Mouse (Mus musculus) midbrain, embryonic 12.5 days (tissue): Measurements from ENCODE around the gene Dock4. TPM values are rescaled to one million over a fixed set of nuclear protein-coding genes. Genes with fewer than 3 reads are reported as not detected.
"Not testable (repeated sequence)": the region's sequence is repeated elsewhere in the genome, so short reads cannot be mapped to it uniquely, and the experiment has no call there.

Source experiments
- ATAC-seq: fragments of 200-750 bp; cut with Nextera tagmentation; 2 replicates; pipeline ENCODE4 v1.8.0; 2017; ENCODE audit warnings: low read depth, moderate TSS enrichment, moderate library complexity; ENCODE audit not compliant: low FRiP score
- H3K27ac ChIP-seq: fragments of 300-500 bp; sonication (generic); replicated peaks from 2 replicates; pipeline ENCODE4 v1.5.1; 2016; ENCODE audit warnings: mild to moderate bottlenecking
- H3K27me3 ChIP-seq: fragments of 300-500 bp; sonication (generic); 2 replicates; pipeline ENCODE4 v1.6.1; 2016; ENCODE audit warnings: mild to moderate bottlenecking
- H3K36me3 ChIP-seq: fragments of 300-500 bp; sonication (generic); 2 replicates; pipeline ENCODE4 v1.6.1; 2016
- H3K4me1 ChIP-seq: fragments of 300-500 bp; sonication (generic); 2 replicates; pipeline ENCODE4 v1.6.1; 2016
- H3K4me2 ChIP-seq: fragments of 300-500 bp; sonication (generic); replicated peaks from 2 replicates; pipeline ENCODE4 v1.6.1; 2016; ENCODE audit warnings: mild to moderate bottlenecking, moderate library complexity
- H3K4me3 ChIP-seq: fragments of 300-500 bp; sonication (generic); 2 replicates; pipeline ENCODE4 v1.5.1; 2016; ENCODE audit warnings: mild to moderate bottlenecking
- H3K9ac ChIP-seq: fragments of 300-500 bp; sonication (generic); replicated peaks from 2 replicates; pipeline ENCODE4 v1.6.1; 2016; ENCODE audit warnings: mild to moderate bottlenecking, moderate library complexity
- H3K9me3 ChIP-seq: fragments of 300-500 bp; sonication (generic); 2 replicates; pipeline ENCODE4 v1.6.1; 2016; ENCODE audit warnings: mild to moderate bottlenecking
- WGBS: fragments of 180-500 bp; shearing (Covaris S2); methylation state at CpG from one replicate; pipeline ENCODE4 v1.1.7; 2016; 5-methylcytosine and 5-hydroxymethylcytosine counted together
- polyA plus RNA-seq: library from polyadenylated mRNA; unstranded; fragments of >200 nt; fragmentation: Nextera tagmentation; extraction: Ambion mirVana; gene quantifications from 2 replicates; pipeline ENCODE4 v1.2.1, GENCODE M21; 2016

Dock4 gene
- polyA plus RNA-seq, 1 experiment from 2014 or later: 34.2 TPM

DNA sequence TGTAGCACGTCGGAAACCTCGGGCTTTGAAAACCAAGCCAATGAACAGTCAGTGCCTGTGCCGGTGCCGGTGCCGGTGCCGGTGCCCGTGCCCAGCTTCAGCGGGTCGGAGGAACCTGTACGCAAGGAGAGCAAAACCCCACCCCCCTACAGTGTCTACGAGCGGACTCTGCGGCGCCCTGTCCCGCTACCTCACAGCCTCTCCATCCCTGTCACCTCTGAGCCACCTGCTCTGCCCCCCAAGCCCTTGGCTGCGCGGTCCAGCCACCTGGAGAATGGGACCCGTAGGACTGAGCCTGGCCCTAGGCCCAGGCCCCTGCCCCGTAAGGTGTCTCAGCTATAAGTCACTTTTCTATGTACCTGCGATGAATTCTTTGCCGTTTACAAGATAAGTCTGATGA, 398.6 kb downstream of the Dock4 start:
- ATAC-seq: no peak
- 95% methylated on average over 22 of the region's 22 CpGs for WGBS
- Histone ChIP-seq H3K36me3 (no peaks in the 10 kb centered on the region), H3K9ac (no peak overlapping the region), H3K4me1 (no peaks in the 10 kb centered on the region), H3K9me3 (no peaks in the 10 kb centered on the region), H3K27ac (no peak overlapping the region), H3K4me2 (no peak overlapping the region), H3K4me3 (no peak overlapping the region), H3K27me3 (peaks cover 7% of the 10 kb centered on the region; the same call in 1 of the 2 replicates)

DNA sequence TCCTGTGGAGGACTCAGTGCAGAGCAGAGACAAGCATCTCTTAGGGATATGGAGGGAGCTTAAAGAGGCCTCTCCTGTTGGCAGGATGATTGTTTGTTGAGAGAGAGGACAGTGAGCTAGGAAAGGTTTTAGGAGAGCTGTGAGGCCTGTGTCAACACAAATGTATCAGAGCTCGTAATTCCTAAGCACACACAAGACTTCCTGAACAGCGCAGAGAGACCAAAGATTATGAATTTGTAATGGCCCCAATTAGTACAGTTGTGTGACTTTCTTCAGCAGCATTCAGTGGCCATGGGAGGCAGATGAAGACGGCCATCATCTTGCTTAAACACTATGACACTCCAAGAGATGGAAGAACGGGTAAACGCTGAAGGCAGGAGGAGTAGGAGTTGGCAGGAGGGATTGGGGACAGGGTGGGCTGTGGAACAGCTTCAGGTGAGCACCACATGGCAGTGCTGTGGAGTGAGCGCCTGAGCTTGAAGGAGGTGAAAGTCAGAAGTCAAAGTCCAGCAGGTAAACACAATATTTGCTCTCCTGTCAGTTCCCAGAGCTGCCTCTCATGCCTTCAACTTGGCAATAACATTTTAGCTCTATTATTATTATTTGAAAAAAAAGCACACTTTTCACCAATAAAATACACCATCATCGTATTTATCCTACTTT, 409.1 kb downstream of the Dock4 start:
- Histone ChIP-seq H3K36me3 (no peaks in the 10 kb centered on the region), H3K4me1 (no peaks in the 10 kb centered on the region), H3K27ac (no peak overlapping the region), H3K9me3 (no peaks in the 10 kb centered on the region), H3K4me3 (no peak overlapping the region), H3K27me3 (no peaks in the 10 kb centered on the region), H3K4me2 (no peak overlapping the region), H3K9ac (no peak overlapping the region)
- 94% methylated on average over 7 of the region's 7 CpGs for WGBS
- ATAC-seq: no peak

GRCm38 (mm10) chr12:40857466-40857865, 411.7 kb downstream of the Dock4 start:
- 80% methylated on average over 6 of the region's 7 CpGs for WGBS
- H3K36me3 ChIP-seq: no peaks in the 10 kb centered on the region
- no peak overlapping the region for H3K4me3 ChIP-seq
- H3K27ac ChIP-seq: no peak overlapping the region
- no peak overlapping the region for H3K9ac ChIP-seq
- no peaks in the 10 kb centered on the region for H3K4me1 ChIP-seq
- no peak for ATAC-seq
- H3K27me3 ChIP-seq: no peaks in the 10 kb centered on the region
- H3K4me2 ChIP-seq: no peak overlapping the region
- no peaks in the 10 kb centered on the region for H3K9me3 ChIP-seq

GRCm38 (mm10) chr12:40858763-40859162, 413.0 kb downstream of the Dock4 start:
- H3K4me1 ChIP-seq, H3K9ac ChIP-seq, H3K4me3 ChIP-seq, H3K27me3 ChIP-seq, H3K9me3 ChIP-seq, H3K27ac ChIP-seq, H3K36me3 ChIP-seq, H3K4me2 ChIP-seq, ATAC-seq: not testable (repeated sequence)
- WGBS: 79% methylated on average over 7 of the region's 7 CpGs

GRCm38 (mm10) chr12:40870387-40870786, 424.6 kb downstream of the Dock4 start:
- 95% methylated on average over 5 of the region's 5 CpGs for WGBS

GRCm38 (mm10) chr12:40872716-40873115, 427.0 kb downstream of the Dock4 start:
- no peak overlapping the region for H3K9ac ChIP-seq
- no peak overlapping the region for H3K27ac ChIP-seq
- H3K4me3 ChIP-seq: no peak overlapping the region
- H3K4me2 ChIP-seq: no peak overlapping the region
- no peaks in the 10 kb centered on the region for H3K4me1 ChIP-seq
- no peaks in the 10 kb centered on the region for H3K36me3 ChIP-seq
- no peaks in the 10 kb centered on the region for H3K9me3 ChIP-seq
- no peaks in the 10 kb centered on the region for H3K27me3 ChIP-seq
- ATAC-seq: no peak
- 96% methylated on average over 3 of the region's 3 CpGs for WGBS

More at GRCm38 (mm10) chr12:40870387-40870786, 424.6 kb downstream of the Dock4 start:
- no peak overlapping the region for H3K27ac ChIP-seq
- no peaks in the 10 kb centered on the region for H3K27me3 ChIP-seq
- no peaks in the 10 kb centered on the region for H3K36me3 ChIP-seq
- ATAC-seq: no peak
- H3K9ac ChIP-seq: no peak overlapping the region
- no peak overlapping the region for H3K4me2 ChIP-seq
- H3K4me1 ChIP-seq: no peaks in the 10 kb centered on the region
- H3K9me3 ChIP-seq: no peaks in the 10 kb centered on the region
- H3K4me3 ChIP-seq: no peak overlapping the region

- H3K4me1 ChIP-seq, H3K36me3 ChIP-seq, H3K9me3 ChIP-seq, H3K27me3 ChIP-seq, H3K4me3 ChIP-seq, ATAC-seq, H3K9ac ChIP-seq, H3K27ac ChIP-seq, H3K4me2 ChIP-seq: not testable (repeated sequence)
- 83% methylated on average over 7 of the region's 7 CpGs for WGBS
Observed at GRCm38 (mm10) chr12:40873267-40873666, 427.5 kb downstream of the Dock4 start.

DNA sequence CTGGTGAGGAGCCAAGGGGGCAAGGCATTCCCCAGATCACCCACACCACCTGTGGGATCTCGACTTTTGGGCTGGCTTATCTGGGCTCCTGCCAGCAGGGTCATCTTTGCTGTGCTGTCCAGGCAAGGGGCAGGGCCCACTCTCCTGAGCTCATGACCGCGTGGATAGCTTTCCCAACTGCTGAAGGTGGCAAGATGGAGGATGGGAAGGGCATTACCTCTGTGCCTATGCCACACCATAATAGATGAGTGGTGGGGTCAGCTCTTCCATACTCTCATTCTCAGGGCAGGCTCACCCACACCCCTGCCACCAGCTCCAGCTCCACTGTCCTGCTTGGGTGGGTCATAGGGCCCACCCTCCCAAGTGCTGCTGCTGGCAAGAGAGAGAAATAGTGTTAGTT, 439.2 kb downstream of the Dock4 start:
- no peak overlapping the region for H3K9ac ChIP-seq
- no peaks in the 10 kb centered on the region for H3K9me3 ChIP-seq
- H3K4me3 ChIP-seq: no peak overlapping the region
- WGBS: 92% methylated on average over 3 of the region's 3 CpGs
- peak; percentile 41; the same call in 1 of the 2 replicates for ATAC-seq
- no peak overlapping the region for H3K27ac ChIP-seq
- H3K27me3 ChIP-seq: no peaks in the 10 kb centered on the region
- H3K4me1 ChIP-seq: no peaks in the 10 kb centered on the region
- H3K36me3 ChIP-seq: no peaks in the 10 kb centered on the region
- no peak overlapping the region for H3K4me2 ChIP-seq

- Histone ChIP-seq H3K4me2 (no peak overlapping the region), H3K36me3 (no peaks in the 10 kb centered on the region), H3K4me1 (no peaks in the 10 kb centered on the region), H3K27me3 (no peaks in the 10 kb centered on the region), H3K27ac (no peak overlapping the region), H3K9me3 (no peaks in the 10 kb centered on the region), H3K9ac (no peak overlapping the region), H3K4me3 (no peak overlapping the region)
- 95% methylated on average over 6 of the region's 6 CpGs for WGBS
- no peak for ATAC-seq
Observed at GRCm38 (mm10) chr12:40885377-40885776, 439.6 kb downstream of the Dock4 start.

DNA sequence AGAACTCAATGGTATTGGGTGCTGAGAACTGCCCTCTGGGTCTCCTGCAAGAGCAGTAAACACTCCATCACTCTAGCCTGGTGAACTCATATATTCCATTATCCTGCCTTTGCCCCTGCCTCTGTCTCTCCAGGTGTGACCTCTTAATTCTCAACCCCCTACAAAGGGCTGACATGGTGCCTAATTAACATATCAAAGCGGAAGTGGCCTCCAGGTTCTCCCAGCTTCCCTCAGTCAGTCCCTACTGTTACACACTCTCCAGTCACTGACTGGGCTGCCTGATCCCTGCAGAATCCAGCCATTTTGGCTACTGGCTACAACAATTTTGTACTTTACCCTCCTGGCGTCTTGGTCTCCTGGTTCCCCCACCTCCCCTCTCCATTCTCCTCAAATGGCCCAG, 441.7 kb downstream of the Dock4 start:
- no peak overlapping the region for H3K9ac ChIP-seq
- H3K4me3 ChIP-seq: no peak overlapping the region
- no peaks in the 10 kb centered on the region for H3K27me3 ChIP-seq
- no peak for ATAC-seq
- no peaks in the 10 kb centered on the region for H3K36me3 ChIP-seq
- no peak overlapping the region for H3K4me2 ChIP-seq
- no peaks in the 10 kb centered on the region for H3K9me3 ChIP-seq
- H3K4me1 ChIP-seq: no peaks in the 10 kb centered on the region
- H3K27ac ChIP-seq: no peak overlapping the region
- WGBS: 66% methylated on average over 2 of the region's 2 CpGs

DNA sequence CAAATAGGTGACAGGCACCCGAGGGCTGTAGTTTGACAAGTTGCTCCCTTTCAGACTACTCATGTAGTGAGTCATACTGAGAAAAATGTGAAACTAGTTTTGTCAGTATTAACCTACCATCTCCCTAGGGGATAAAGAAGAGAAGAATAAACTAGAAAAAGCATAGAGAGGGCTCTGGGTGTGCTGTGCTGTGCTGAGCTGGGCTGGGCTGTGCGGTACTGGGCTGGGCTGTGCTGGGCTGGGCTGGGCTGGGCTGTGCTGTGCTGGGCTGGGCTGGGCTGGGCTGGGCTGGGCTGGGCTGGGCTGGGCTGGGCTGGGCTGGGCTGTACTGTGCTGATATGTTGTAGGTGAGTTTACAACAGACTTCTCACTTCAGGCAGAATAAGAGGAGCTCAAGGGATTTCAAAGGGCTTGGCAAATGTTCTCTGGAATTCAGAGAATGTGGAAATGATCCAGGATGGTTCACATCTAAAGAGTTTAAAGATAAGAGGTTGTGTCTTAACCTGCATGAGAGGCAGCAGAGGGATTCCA, 442.6 kb downstream of the Dock4 start:
- no peaks in the 10 kb centered on the region for H3K36me3 ChIP-seq
- no peaks in the 10 kb centered on the region for H3K4me1 ChIP-seq
- no peaks in the 10 kb centered on the region for H3K27me3 ChIP-seq
- no peak overlapping the region for H3K9ac ChIP-seq
- no peak overlapping the region for H3K27ac ChIP-seq
- no peak overlapping the region for H3K4me2 ChIP-seq
- H3K4me3 ChIP-seq: no peak overlapping the region
- H3K9me3 ChIP-seq: no peaks in the 10 kb centered on the region
- WGBS: 76% methylated on average over 2 of the region's 2 CpGs
- ATAC-seq: no peak

DNA sequence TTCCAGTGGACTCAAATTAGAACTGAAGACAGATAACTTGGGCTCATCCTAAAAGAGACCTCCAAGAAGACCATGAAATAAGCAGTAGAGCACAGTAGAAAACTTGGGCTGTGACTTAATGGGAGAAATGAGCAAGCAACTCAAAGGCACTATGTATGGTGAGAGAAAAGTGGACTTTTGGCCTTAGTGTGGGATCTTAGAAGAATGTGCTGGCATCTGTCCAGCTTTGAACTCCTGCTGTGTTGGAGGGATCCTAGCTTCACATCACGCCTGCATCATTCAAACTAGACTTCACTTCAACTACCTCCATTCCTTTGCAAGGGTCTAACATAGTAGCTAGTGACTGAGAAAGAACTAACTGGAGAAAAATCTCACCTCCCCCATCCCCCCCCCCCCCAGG, 443.1 kb downstream of the Dock4 start:
- Histone ChIP-seq H3K4me3 (no peak overlapping the region), H3K36me3 (no peaks in the 10 kb centered on the region), H3K4me1 (peaks cover 2% of the 10 kb centered on the region; the same call in 1 of the 2 replicates), H3K9ac (no peak overlapping the region), H3K27me3 (no peaks in the 10 kb centered on the region), H3K27ac (no peak overlapping the region), H3K9me3 (no peaks in the 10 kb centered on the region), H3K4me2 (no peak overlapping the region)
- no peak for ATAC-seq
- 64% methylated on average over 1 of the region's 1 CpGs for WGBS

- no peak for ATAC-seq
- WGBS: 91% methylated on average over 3 of the region's 3 CpGs
- H3K36me3 ChIP-seq: no peaks in the 10 kb centered on the region
- H3K27me3 ChIP-seq: no peaks in the 10 kb centered on the region
- no peaks in the 10 kb centered on the region for H3K9me3 ChIP-seq
- H3K4me2 ChIP-seq: no peak overlapping the region
- no peak overlapping the region for H3K9ac ChIP-seq
- peaks cover 4% of the 10 kb centered on the region; the same call in 1 of the 2 replicates for H3K4me1 ChIP-seq
- no peak overlapping the region for H3K4me3 ChIP-seq
- no peak overlapping the region for H3K27ac ChIP-seq
Observed at GRCm38 (mm10) chr12:40889534-40889933, 443.8 kb downstream of the Dock4 start.
